Mouse (Mus musculus) neural tube, embryonic 13.5 days (tissue): ENCODE measurements around the gene Fgd6. TPM values are rescaled to one million over a fixed set of nuclear protein-coding genes. Genes with fewer than 3 reads are reported as not detected.
A peak's percentile ranks its signal among the peaks of the same experiment; 100 is the strongest.

ENCODE experiments used
- ATAC-seq: fragments of 200-750 bp; cut with Nextera tagmentation; 2 replicates; pipeline ENCODE4 v1.8.0; 2017; ENCODE audit warnings: low read depth, mild to moderate bottlenecking, moderate TSS enrichment, moderate library complexity
- H3K27ac ChIP-seq: fragments of 300-500 bp; sonication (generic); replicated peaks from 2 replicates; pipeline ENCODE4 v1.5.1; 2015; ENCODE audit warnings: moderate library complexity, mild to moderate bottlenecking, inconsistent platforms
- H3K27me3 ChIP-seq: fragments of 300-500 bp; sonication (generic); 2 replicates; pipeline ENCODE4 v1.6.1; 2015; ENCODE audit warnings: mild to moderate bottlenecking, inconsistent platforms
- H3K36me3 ChIP-seq: fragments of 300-500 bp; sonication (generic); 2 replicates; pipeline ENCODE4 v1.6.1; 2015; ENCODE audit warnings: mild to moderate bottlenecking, inconsistent platforms
- H3K4me1 ChIP-seq: fragments of 300-500 bp; sonication (generic); replicated peaks from 2 replicates; pipeline ENCODE4 v1.6.1; 2015; ENCODE audit warnings: inconsistent platforms
- H3K4me2 ChIP-seq: fragments of 300-500 bp; sonication (generic); 2 replicates; pipeline ENCODE4 v1.6.1; 2015; ENCODE audit warnings: inconsistent platforms, mild to moderate bottlenecking, moderate library complexity
- H3K4me3 ChIP-seq: fragments of 300-500 bp; sonication (generic); 2 replicates; pipeline ENCODE4 v1.5.1; 2015; ENCODE audit warnings: mild to moderate bottlenecking, inconsistent platforms
- H3K9ac ChIP-seq: fragments of 300-500 bp; sonication (generic); 2 replicates; pipeline ENCODE4 v1.6.1; 2015; ENCODE audit warnings: moderate library complexity, mild to moderate bottlenecking, inconsistent platforms
- H3K9me3 ChIP-seq: fragments of 300-500 bp; sonication (generic); 2 replicates; pipeline ENCODE4 v1.6.1; 2016; ENCODE audit warnings: inconsistent platforms
- WGBS: fragments of 180-500 bp; shearing (Covaris S2); methylation state at CpG from one replicate; pipeline ENCODE4 v1.1.7; 2015; 5-methylcytosine and 5-hydroxymethylcytosine counted together
- polyA plus RNA-seq: library from polyadenylated mRNA; unstranded; fragments of >200 nt; fragmentation: Nextera tagmentation; extraction: Ambion mirVana; gene quantifications from 2 replicates; pipeline ENCODE4 v1.2.1, GENCODE M21; 2015

The Fgd6 gene
- polyA plus RNA-seq: 2.7 and 3.2 TPM in 2 replicates

GRCm38 (mm10) chr10:94035658-94036374 lies at the start of gene Fgd6, which contains the start of gene Vezt:
Gene Fgd6, plus strand, starts transcription at chr10:94036001.
Gene Vezt, minus strand, starts transcription at chr10:94035817.
- H3K9ac ChIP-seq: peak within 1 kb of the TSS; percentile 93
- no peaks in the 10 kb centered on the region for H3K27me3 ChIP-seq
- H3K27ac ChIP-seq: peak within 1 kb of the TSS; percentile 85
- ATAC-seq: peak; percentile 99
- no peaks in the 10 kb centered on the region for H3K9me3 ChIP-seq
- H3K4me3 ChIP-seq: peak within 1 kb of the TSS; percentile 80
- H3K4me1 ChIP-seq: peaks cover 45% of the 10 kb centered on the region
- peak within 1 kb of the TSS; percentile 69 for H3K4me2 ChIP-seq
- under 1% methylated on average over 77 of the region's 77 CpGs for WGBS
- H3K36me3 ChIP-seq: no peaks in the 10 kb centered on the region; the same call in 1 of the 2 replicates

GRCm38 (mm10) chr10:93994136-93994535 lies 41.7 kb upstream of the Fgd6 start:
- no peak overlapping the region for H3K4me2 ChIP-seq
- H3K9me3 ChIP-seq: no peaks in the 10 kb centered on the region
- H3K27ac ChIP-seq: no peak overlapping the region
- WGBS: 94% methylated on average over 10 of the region's 10 CpGs
- no peak overlapping the region for H3K9ac ChIP-seq
- H3K36me3 ChIP-seq: peaks cover 90% of the 10 kb centered on the region
- H3K4me3 ChIP-seq: no peak overlapping the region
- H3K27me3 ChIP-seq: no peaks in the 10 kb centered on the region
- no peaks in the 10 kb centered on the region for H3K4me1 ChIP-seq
- no peak for ATAC-seq

GRCm38 (mm10) chr10:93995100-93995499 lies 40.7 kb upstream of the Fgd6 start:
- WGBS: 100% methylated on average over 1 of the region's 1 CpGs
- H3K9ac ChIP-seq: no peak overlapping the region
- ATAC-seq: no peak

GRCm38 (mm10) chr10:93999357-93999756 lies 36.4 kb upstream of the Fgd6 start:
- Histone ChIP-seq H3K9me3 (no peaks in the 10 kb centered on the region), H3K27ac (no peak overlapping the region), H3K4me2 (no peak overlapping the region), H3K4me3 (no peak overlapping the region), H3K27me3 (no peaks in the 10 kb centered on the region), H3K36me3 (peaks cover 92% of the 10 kb centered on the region), H3K9ac (no peak overlapping the region), H3K4me1 (no peaks in the 10 kb centered on the region)
- ATAC-seq: no peak
- 88% methylated on average over 1 of the region's 1 CpGs for WGBS

More at GRCm38 (mm10) chr10:93995100-93995499, 40.7 kb upstream of the Fgd6 start:
- no peak overlapping the region for H3K27ac ChIP-seq
- no peaks in the 10 kb centered on the region for H3K27me3 ChIP-seq
- H3K4me3 ChIP-seq: no peak overlapping the region
- no peaks in the 10 kb centered on the region for H3K9me3 ChIP-seq
- no peaks in the 10 kb centered on the region for H3K4me1 ChIP-seq
- H3K36me3 ChIP-seq: peaks cover 92% of the 10 kb centered on the region
- H3K4me2 ChIP-seq: no peak overlapping the region

- 88% methylated on average over 10 of the region's 10 CpGs for WGBS
Measured at GRCm38 (mm10) chr10:94000223-94000622, 35.6 kb upstream of the Fgd6 start.

GRCm38 (mm10) chr10:94008356-94008755 lies 27.4 kb upstream of the Fgd6 start:
- Histone ChIP-seq H3K9me3 (no peaks in the 10 kb centered on the region), H3K36me3 (peaks cover 33% of the 10 kb centered on the region), H3K4me2 (no peak overlapping the region), H3K9ac (no peak overlapping the region), H3K27me3 (no peaks in the 10 kb centered on the region), H3K27ac (no peak overlapping the region), H3K4me1 (peaks cover 7% of the 10 kb centered on the region; the same call in 1 of the 2 replicates), H3K4me3 (no peak overlapping the region)
- ATAC-seq: no peak
- WGBS: 94% methylated on average over 2 of the region's 2 CpGs

More at GRCm38 (mm10) chr10:94000223-94000622, 35.6 kb upstream of the Fgd6 start:
- Histone ChIP-seq H3K4me3 (no peak overlapping the region), H3K4me2 (no peak overlapping the region), H3K27ac (no peak overlapping the region), H3K27me3 (no peaks in the 10 kb centered on the region), H3K9me3 (no peaks in the 10 kb centered on the region), H3K36me3 (peaks cover 92% of the 10 kb centered on the region), H3K4me1 (no peaks in the 10 kb centered on the region), H3K9ac (no peak overlapping the region)
- no peak for ATAC-seq

- H3K4me3 ChIP-seq: no peak overlapping the region
- H3K4me2 ChIP-seq: no peak overlapping the region
- 81% methylated on average over 3 of the region's 3 CpGs for WGBS
- no peak overlapping the region for H3K9ac ChIP-seq
- no peak for ATAC-seq
- H3K4me1 ChIP-seq: peaks cover 11% of the 10 kb centered on the region; the same call in 1 of the 2 replicates
- H3K27ac ChIP-seq: no peak overlapping the region
- no peaks in the 10 kb centered on the region for H3K9me3 ChIP-seq
- H3K27me3 ChIP-seq: no peaks in the 10 kb centered on the region
- peaks cover 18% of the 10 kb centered on the region for H3K36me3 ChIP-seq
Measured at GRCm38 (mm10) chr10:94009991-94010679, 25.7 kb upstream of the Fgd6 start.

- Histone ChIP-seq H3K4me1 (peaks cover 13% of the 10 kb centered on the region; the same call in 1 of the 2 replicates), H3K9ac (no peak overlapping the region), H3K36me3 (peaks cover 9% of the 10 kb centered on the region), H3K4me2 (no peak overlapping the region), H3K27ac (no peak overlapping the region), H3K9me3 (no peaks in the 10 kb centered on the region), H3K27me3 (no peaks in the 10 kb centered on the region), H3K4me3 (no peak overlapping the region)
- ATAC-seq: no peak
- 27% methylated on average over 2 of the region's 2 CpGs for WGBS
Measured at GRCm38 (mm10) chr10:94011024-94011423, 24.8 kb upstream of the Fgd6 start.

- Histone ChIP-seq H3K9ac (no peak overlapping the region), H3K4me2 (no peak overlapping the region), H3K4me3 (no peak overlapping the region), H3K36me3 (no peaks in the 10 kb centered on the region), H3K4me1 (peaks cover 13% of the 10 kb centered on the region; the same call in 1 of the 2 replicates), H3K9me3 (no peaks in the 10 kb centered on the region), H3K27me3 (no peaks in the 10 kb centered on the region), H3K27ac (no peak overlapping the region)
- ATAC-seq: no peak
- 58% methylated on average over 3 of the region's 3 CpGs for WGBS
Measured at GRCm38 (mm10) chr10:94013196-94013595, 22.6 kb upstream of the Fgd6 start.

GRCm38 (mm10) chr10:94014200-94014599 lies 21.6 kb upstream of the Fgd6 start:
- Histone ChIP-seq H3K36me3 (no peaks in the 10 kb centered on the region), H3K9ac (no peak overlapping the region), H3K4me1 (peaks cover 13% of the 10 kb centered on the region; the same call in 1 of the 2 replicates), H3K4me2 (no peak overlapping the region), H3K27ac (no peak overlapping the region), H3K27me3 (no peaks in the 10 kb centered on the region), H3K4me3 (no peak overlapping the region), H3K9me3 (no peaks in the 10 kb centered on the region)
- 54% methylated on average over 4 of the region's 4 CpGs for WGBS
- no peak for ATAC-seq

- Histone ChIP-seq H3K9me3 (no peaks in the 10 kb centered on the region), H3K36me3 (0 out of 2 replicates have a peak, but pooled peaks cover under 1% of the 10 kb centered on the region), H3K9ac (no peak overlapping the region), H3K27ac (no peak overlapping the region), H3K4me3 (no peak overlapping the region), H3K27me3 (no peaks in the 10 kb centered on the region), H3K4me1 (peaks cover 6% of the 10 kb centered on the region), H3K4me2 (no peak overlapping the region)
- 89% methylated on average over 8 of the region's 8 CpGs for WGBS
- ATAC-seq: no peak
Measured at GRCm38 (mm10) chr10:94017455-94017854, 18.3 kb upstream of the Fgd6 start.

GRCm38 (mm10) chr10:94020587-94020986 lies 15.2 kb upstream of the Fgd6 start:
- H3K27ac ChIP-seq: no peak overlapping the region

More at GRCm38 (mm10) chr10:94020587-94020986, 15.2 kb upstream of the Fgd6 start:
- ATAC-seq: no peak
- Histone ChIP-seq H3K9me3 (no peaks in the 10 kb centered on the region), H3K4me3 (no peak overlapping the region), H3K27me3 (no peaks in the 10 kb centered on the region), H3K9ac (no peak overlapping the region), H3K4me1 (no peaks in the 10 kb centered on the region; the same call in 1 of the 2 replicates), H3K4me2 (no peak overlapping the region), H3K36me3 (peaks cover 18% of the 10 kb centered on the region)
- WGBS: 83% methylated on average over 5 of the region's 5 CpGs
